Mouse (Mus musculus) embryonic fibroblast, embryonic 13.5 days (primary cell): Measurements from ENCODE around the gene Hnrnpd. TPM values are rescaled to one million over a fixed set of nuclear protein-coding genes. Genes with fewer than 3 reads are reported as not detected.

Experiments
- H3K27ac ChIP-seq: 2 replicates; pipeline ENCODE4 v1.5.1; 2012; ENCODE audit warnings: low read length, control low read depth, inconsistent platforms; ENCODE audit not compliant: insufficient read depth
- H3K4me1 ChIP-seq: 2 replicates; pipeline ENCODE4 v1.6.1; 2011; ENCODE audit warnings: low read length; ENCODE audit not compliant: control insufficient read depth, insufficient read depth
- H3K4me3 ChIP-seq: 2 replicates; pipeline ENCODE4 v1.5.1; 2011; ENCODE audit warnings: mild to moderate bottlenecking, control low read depth, low read length; ENCODE audit not compliant: insufficient read depth
- CTCF ChIP-seq: IDR thresholded peaks from 2 replicates; pipeline ENCODE4 v1.5.1; 2011; ENCODE audit warnings: mild to moderate bottlenecking, control low read depth, low read length, moderate library complexity, borderline replicate concordance; ENCODE audit not compliant: insufficient read depth
- POLR2A ChIP-seq: IDR thresholded peaks from 2 replicates; pipeline ENCODE4 v1.6.1; 2011; ENCODE audit warnings: low read depth, mild to moderate bottlenecking, control low read depth, low read length, moderate library complexity
- polyA plus RNA-seq: library from polyadenylated mRNA; stranded (reverse); fragments of >200 nt; gene quantifications from 2 replicates; pipeline ENCODE4 v1.2.4, GENCODE M21; 2011; ENCODE audit warnings: low read depth; ENCODE audit not compliant: missing spikeins, insufficient read length

Hnrnpd gene
- polyA plus RNA-seq, 1 experiment, result 380 TPM

DNA sequence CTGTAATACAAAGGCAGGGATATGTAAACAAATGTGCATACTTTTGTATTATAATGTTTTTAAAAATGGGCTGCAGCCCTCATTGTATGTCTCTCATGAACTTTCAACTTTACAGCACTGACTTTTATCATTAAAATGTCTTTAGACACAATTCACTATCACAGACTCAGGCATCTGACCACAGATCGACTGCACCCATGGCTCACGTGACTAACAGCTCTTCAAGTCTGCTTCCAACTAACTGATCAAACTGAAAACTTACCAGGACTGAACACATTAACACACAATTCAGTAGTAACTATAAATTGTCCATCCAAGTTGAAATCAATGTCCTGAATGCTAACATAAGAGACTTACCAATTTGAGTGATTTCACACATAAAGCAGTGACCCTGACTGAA is 18.8 kb downstream of the Hnrnpd start:
- no peak for TF ChIP-seq POLR2A
- no peak for TF ChIP-seq CTCF

DNA sequence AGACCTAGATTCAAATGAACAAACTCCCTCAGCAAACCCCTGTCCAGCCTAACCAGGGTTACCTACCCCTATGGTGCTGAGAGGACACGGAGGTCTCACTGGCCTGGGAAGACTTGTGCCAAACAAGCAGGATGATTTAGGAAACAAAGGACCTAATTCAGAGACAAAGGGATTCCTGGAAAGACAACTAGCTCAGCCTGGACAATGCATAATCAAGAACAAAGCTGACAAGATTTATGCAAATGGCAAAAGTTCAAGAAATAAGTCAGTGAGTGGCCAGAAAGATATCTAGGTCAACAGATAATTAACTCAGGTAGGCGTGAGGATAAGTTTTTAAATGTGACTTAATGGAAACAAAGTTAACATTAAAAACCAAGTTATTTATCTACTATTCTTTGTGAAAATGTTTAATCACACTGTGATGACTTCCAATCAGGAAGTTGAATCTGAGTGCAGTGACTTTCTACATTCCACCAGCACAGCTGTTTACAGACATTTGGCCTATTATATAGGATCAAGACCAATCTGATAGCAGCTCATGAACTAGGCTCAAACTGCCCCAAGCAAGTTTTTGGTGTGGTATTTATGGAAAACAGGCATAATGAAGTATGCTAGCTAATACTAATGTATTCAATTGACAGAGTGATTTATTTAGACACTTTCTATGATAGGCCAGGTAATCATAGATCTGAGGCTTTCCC is 19.4 kb downstream of the Hnrnpd start:
- Histone ChIP-seq H3K4me3 (no peak overlapping the region), H3K27ac (no peak overlapping the region), H3K4me1 (no peaks in the 10 kb centered on the region)
- TF ChIP-seq POLR2A (no peak), CTCF (no peak)

More for the DNA sequence above, 18.8 kb downstream of the Hnrnpd start:
- Histone ChIP-seq H3K27ac (no peak overlapping the region), H3K4me1 (no peaks in the 10 kb centered on the region), H3K4me3 (no peak overlapping the region)

DNA sequence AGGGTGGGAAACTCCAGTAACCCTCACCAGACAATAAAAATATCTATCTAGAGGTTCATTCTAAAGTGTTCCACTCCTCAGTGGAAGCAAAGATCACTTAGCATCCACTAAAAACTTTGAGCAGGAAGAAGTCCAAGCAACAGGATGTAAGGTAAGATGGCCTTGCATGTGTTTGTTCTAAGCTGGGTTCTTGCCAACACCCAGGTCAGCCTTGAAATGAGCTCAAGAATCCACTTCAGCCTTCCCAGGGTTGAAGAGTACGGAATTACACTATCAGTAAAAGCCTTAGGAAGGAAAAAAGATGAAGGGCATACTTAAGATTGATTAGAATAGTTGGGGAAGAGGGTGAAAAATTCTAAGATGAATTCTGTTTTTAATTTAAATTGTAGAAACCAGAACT is 20.1 kb downstream of the Hnrnpd start:
- Histone ChIP-seq H3K4me1 (no peaks in the 10 kb centered on the region), H3K27ac (no peak overlapping the region), H3K4me3 (no peak overlapping the region)
- no peak for TF ChIP-seq POLR2A
- TF ChIP-seq CTCF, result no peak

DNA sequence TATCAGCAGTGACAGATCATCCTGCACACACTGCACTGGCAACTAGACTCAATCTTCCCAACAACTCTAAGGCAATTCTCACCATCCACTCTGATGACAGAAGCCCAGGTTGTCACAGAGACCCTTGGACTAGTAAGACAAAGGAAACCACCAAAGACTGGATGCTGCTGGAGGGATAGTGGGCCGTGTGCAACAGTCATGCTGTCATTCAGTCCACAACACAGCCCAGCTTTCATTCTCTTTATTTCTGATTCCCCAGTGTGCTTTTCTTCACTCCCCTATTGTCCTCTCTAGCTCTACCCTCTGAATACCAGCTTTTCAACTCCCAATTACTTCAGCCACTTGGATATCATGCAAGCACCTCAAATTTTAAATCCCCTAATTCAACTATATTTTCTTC is 24.9 kb downstream of the Hnrnpd start:
- Histone ChIP-seq H3K27ac (no peak overlapping the region), H3K4me1 (no peaks in the 10 kb centered on the region), H3K4me3 (no peak overlapping the region)
- TF ChIP-seq CTCF (no peak), POLR2A (no peak)

DNA sequence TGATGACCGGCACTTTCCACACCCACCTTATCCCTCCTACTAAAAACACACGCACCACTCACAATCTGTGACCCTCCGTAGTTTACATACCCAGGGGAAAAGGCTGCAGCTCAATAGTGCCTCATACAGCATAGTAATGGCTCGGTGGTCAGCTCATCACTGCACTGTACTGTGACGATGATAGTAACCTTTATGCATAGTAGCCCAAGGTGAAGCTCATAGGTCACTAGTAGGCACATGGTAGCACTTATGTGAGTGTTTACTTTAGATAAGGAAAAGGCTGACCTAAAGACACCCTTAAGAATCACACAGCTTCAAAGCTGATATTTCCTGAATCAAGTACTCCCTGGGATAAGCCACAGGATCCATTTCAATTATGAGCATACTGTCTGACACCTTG is 26.2 kb downstream of the Hnrnpd start:
- no peak for TF ChIP-seq POLR2A
- no peak for TF ChIP-seq CTCF
- H3K4me3 ChIP-seq, result no peak overlapping the region

DNA sequence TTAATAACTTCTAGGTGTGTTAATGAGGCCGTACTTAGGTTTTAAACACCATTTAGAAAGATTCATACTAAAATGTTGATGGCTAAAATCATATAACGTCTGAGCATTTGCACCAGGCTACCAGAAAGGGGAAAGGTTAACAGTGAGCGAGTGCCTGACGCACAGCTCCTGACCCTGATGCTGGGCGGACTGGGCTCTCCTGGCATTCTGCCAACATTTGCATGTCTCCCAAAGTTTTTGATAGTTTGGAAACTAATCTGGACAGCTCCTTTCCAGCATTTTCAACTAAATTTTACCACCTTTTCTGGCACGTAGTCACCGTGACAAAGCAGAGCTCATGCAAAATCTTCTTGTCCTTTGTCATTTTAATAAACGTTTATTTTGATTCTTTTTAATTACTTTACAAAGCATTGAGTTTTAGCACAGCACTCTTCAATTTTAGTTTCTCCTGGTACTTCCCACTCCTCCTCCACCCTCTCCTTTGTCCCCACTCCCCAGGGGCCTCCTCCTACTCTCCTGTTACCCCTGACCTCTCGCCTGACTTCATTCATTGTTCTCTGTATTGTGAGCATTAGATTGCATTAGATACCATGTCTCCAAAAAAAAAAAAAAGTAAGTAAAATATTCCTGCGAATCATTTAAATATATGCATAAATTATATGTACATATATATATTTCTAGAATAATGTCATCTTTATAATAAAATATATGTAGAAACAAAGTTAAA is 36.8 kb downstream of the Hnrnpd start:
- H3K27ac ChIP-seq, result no peak overlapping the region
- H3K4me1 ChIP-seq, result no peaks in the 10 kb centered on the region
- TF ChIP-seq CTCF (no peak), POLR2A (no peak)
- H3K4me3 ChIP-seq, result no peak overlapping the region

More for the DNA sequence above, 26.2 kb downstream of the Hnrnpd start:
- H3K4me1 ChIP-seq, result no peaks in the 10 kb centered on the region
- H3K27ac ChIP-seq, result no peak overlapping the region

DNA sequence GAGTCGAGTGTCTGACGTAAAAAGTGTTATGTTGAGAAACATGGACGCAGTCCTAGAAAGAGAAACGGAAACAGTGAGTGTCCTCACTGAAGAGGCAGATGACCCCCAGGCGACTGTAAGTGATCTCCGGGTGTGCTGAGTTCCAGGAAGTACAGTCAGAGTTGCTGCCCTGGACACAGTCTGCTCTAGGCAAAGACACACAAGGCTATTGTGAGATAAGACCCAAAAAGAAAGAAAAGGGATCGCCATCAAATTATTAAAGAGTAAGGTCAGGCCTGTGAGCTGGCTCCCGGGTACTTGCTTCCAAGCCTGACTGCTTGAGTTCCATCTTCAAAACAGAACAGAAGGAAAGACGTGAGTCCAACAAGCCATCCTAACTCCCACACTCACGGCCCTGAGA is 37.5 kb downstream of the Hnrnpd start:
- no peak overlapping the region for H3K4me3 ChIP-seq
- no peaks in the 10 kb centered on the region for H3K4me1 ChIP-seq
- TF ChIP-seq POLR2A (no peak), CTCF (no peak)
- H3K27ac ChIP-seq, result no peak overlapping the region

DNA sequence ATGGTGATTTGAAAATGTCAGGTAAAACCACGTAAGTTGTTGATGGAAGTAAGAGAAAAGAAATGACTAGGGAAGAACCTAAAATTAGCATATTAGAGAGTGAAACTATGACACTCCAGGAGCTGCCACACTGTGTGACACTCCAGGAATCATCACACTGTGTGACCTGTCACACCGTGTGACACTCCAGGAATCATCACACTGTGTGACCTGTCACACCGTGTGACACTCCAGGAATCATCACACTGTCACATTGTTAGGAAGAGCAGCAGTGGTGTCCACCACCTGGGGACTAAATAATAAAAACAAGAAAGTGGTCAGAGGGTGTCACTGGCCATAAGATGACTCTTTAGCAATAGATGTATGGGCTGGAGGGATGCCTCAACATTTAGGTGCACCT is 39.3 kb downstream of the Hnrnpd start:
- H3K27ac ChIP-seq, result no peak overlapping the region
- no peak for TF ChIP-seq POLR2A
- TF ChIP-seq CTCF, result no peak
- H3K4me1 ChIP-seq, result no peaks in the 10 kb centered on the region
- no peak overlapping the region for H3K4me3 ChIP-seq

DNA sequence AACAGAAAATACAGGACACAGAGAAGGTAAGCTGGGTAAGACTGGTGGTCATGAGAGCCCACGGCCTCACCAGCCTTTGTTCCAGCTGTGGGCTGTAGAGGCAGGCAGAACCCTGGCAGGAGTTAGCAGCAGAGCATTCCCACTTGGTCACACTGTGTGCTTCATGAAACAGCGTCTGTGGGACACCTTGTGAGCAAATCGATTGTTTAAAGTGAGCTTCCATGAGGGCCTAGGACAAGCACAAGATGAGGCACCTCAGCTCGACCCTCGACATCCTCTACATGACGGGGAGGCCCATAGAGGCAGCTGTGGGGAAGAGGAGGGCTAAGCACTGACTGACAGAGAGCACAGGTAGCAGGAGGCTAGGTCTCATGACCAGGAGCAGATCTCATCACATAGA is 46.8 kb downstream of the Hnrnpd start:
- TF ChIP-seq CTCF, result no peak
- TF ChIP-seq POLR2A, result no peak
- no peak overlapping the region for H3K27ac ChIP-seq

DNA sequence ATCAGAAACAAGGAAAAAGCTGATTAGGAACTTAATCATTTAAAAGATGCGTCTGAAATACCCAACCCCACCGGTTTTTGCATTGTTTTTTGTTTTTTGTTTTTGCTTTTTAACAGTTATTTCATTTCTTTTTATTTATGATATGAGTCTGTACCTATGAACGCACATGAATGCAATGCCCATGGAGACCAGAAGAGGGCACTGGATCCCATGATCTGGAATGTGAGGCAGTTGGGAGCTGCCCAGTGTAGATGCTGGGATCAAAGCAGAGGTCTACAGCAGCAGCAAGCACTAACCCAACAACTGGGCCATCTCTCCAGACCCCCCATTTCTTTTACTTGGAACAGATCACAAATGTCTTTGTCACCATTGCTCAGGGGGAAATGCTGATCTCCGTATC is 50.8 kb downstream of the Hnrnpd start:
- Histone ChIP-seq H3K4me1 (no peaks in the 10 kb centered on the region), H3K4me3 (no peak overlapping the region), H3K27ac (no peak overlapping the region)
- TF ChIP-seq POLR2A (no peak), CTCF (peak; percentile 55; the same call in 1 of the 2 replicates)

More for the DNA sequence above, 46.8 kb downstream of the Hnrnpd start:
- Histone ChIP-seq H3K4me1 (no peaks in the 10 kb centered on the region), H3K4me3 (no peak overlapping the region)

DNA sequence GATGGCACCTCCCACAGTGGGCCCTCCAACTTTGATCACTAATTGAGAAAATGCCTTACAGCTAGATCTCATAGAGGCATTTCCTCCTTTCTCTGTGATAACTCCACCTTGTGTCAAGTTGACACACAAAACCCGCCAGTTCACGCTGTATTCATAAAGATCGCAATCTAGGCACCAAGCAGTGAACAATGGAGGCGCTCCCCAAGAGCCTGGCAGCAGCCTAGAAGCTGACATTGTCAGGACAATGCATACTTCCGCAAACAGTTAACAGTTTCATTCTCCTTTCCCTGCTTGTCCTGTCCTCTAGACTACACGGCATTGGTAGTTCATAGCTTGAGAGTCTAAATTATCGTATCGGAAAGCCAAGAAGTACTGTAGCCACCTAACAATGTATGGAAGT is 56.7 kb downstream of the Hnrnpd start:
- TF ChIP-seq POLR2A, result no peak
- TF ChIP-seq CTCF, result no peak
- H3K4me1 ChIP-seq, result no peaks in the 10 kb centered on the region
- H3K27ac ChIP-seq, result no peak overlapping the region
- H3K4me3 ChIP-seq, result no peak overlapping the region
